Mouse (Mus musculus) brown adipose tissue, adult 24 weeks (tissue): ENCODE data around the gene Eif4enif1. TPM values are rescaled to one million over a fixed set of nuclear protein-coding genes. Genes with fewer than 3 reads are reported as not detected.

ENCODE experiments used
- polyA plus RNA-seq: library from polyadenylated mRNA; stranded (reverse); fragments of >200 nt; gene quantifications from 2 replicates; pipeline ENCODE4 v1.2.4, GENCODE M21; 2012; ENCODE audit not compliant: missing spikeins, insufficient read depth, insufficient read length

Eif4enif1 gene
- polyA plus RNA-seq, 1 experiment: 21.3 TPM

Other genes starting within 250 kb of the Eif4enif1 start
- 3.1 and 5.0 TPM in 2 replicates for gene Sfi1, start 8.9 kb upstream of the Eif4enif1 start, polyA plus RNA-seq
- gene Drg1, start 64.0 kb downstream of the Eif4enif1 start, polyA plus RNA-seq: 50.0 and 57.3 TPM in 2 replicates
- gene Patz1, start 86.5 kb downstream of the Eif4enif1 start, polyA plus RNA-seq: 2.0 and 4.0 TPM in 2 replicates
- 1.4 and 3.8 TPM in 2 replicates for gene Pik3ip1, start 128.0 kb downstream of the Eif4enif1 start, polyA plus RNA-seq
- gene Limk2, start 206.8 kb downstream of the Eif4enif1 start, polyA plus RNA-seq: 9.6 and 13.9 TPM in 2 replicates
- 15.9 and 17.6 TPM in 2 replicates for gene Rnf185, start 250.0 kb downstream of the Eif4enif1 start, polyA plus RNA-seq